Mouse (Mus musculus) megakaryocyte, embryonic 14.5 days (primary cell): Measurements from ENCODE around the gene Ddx6.

Experiments
- FLI1 ChIP-seq: IDR thresholded peaks from 2 replicates; pipeline ENCODE4 v1.6.1; 2012; ENCODE audit warnings: low read length, inconsistent platforms, mixed read lengths
- GATA1 ChIP-seq: IDR thresholded peaks from 3 replicates; pipeline ENCODE4 v1.6.1; 2012; ENCODE audit warnings: mixed read lengths, low read length, inconsistent platforms, borderline replicate concordance

- TF ChIP-seq GATA1 (no peak), FLI1 (no peak)
Observed at GRCm38 (mm10) chr9:44591595-44592188, 13.0 kb upstream of the Ddx6 start.
